Mouse (Mus musculus): Measurements from ENCODE around the gene Samd10.

Gene Samd10

GRCm38 (mm10) chr2:181592231-181593041, 6.6 kb downstream of the Samd10 start, which contains the start of gene Zfp512b:
Gene Zfp512b (minus strand): TSS chr2:181592803.
- DNase-seq: peak; percentile 82

DNA sequence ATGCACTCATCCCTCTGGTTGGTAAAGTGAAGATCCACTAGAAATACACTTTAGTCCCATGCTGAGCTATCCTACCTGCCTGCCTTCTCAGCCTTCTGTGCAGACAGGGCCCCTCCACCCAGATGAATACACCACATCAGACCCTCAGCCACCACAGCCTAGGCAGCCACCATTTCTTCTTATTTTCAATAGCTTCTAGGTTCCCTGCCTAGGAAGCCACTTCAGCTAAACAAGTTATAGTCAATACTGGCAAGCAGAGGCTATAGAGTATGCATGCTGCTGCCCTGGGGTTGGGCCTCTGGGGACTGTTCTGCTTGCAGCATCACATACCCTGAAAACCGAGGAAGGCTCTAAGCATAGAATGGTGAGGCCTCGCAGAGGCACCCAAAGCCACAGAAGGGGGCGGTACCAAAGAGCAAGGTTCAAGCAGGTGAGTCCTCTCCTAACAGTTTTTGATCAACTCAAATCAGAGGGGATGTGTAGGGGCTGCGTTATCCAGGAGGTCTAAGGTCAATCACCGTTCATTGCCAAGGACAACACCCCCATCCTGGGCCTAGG, 7.4 kb downstream of the Samd10 start, which contains the start of gene Prpf6:
TSS of gene Prpf6 (plus strand) at position 341 of the 558 bp plus-strand sequence.
- DNase-seq: peak; percentile 55

DNA sequence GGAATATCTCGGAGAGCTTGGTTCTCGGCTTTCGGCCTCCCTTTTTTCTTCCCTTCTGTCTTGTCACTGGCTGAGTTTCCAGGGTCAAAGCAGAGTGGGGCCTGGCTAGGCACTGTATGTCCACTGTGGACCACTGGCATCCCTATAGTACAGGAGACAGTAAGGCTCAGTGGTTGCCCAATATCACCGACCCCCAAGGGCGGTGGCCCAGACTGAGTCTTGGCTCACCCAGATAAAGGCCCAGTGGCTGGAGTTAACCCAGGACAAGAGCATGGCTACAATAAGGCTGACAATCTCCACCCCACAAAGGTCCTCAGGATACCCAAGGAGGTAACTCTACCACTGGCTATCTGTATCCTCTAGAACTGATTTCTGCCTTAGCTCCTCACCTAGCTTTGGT, 8.5 kb downstream of the Samd10 start:
- DNase-seq: peak; percentile 39

- DNase-seq: peak; percentile 37
Observed at GRCm38 (mm10) chr2:181589732-181590105, 9.3 kb downstream of the Samd10 start.

DNA sequence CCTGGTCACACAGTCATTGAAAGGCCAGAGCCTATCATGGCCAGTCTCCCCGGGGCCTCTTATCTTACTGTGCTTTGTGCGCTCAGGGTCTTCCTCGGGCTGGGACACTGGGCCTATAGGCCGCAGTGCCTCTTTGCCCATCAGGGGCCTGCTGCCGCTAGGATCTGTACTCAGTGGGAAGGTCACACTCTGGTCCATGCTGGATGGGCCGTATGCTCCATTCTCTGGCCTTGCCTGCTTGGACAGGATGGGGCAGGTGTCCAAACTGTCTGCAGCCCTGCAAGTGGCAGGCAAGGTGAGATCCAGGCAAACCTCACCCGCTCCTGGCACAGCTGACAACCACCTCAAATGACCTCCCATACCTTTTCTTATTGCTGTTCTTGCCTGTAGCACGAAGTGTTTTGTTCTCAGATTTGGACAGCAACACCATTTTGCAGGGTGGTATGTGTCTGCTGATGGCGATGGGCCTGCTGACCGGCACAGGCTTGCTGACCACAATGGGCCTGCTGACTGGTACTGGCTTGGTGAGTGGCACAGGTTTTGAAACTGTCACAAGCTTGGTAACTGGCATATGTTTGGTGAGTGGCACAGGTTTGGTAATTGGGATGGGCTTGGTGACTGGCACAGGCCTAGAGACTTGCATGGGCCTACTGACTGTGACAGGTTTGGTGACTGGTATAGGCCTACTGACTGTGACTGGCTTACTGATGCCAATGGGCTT, 9.8 kb downstream of the Samd10 start:
- peak; percentile 64 for DNase-seq

DNA sequence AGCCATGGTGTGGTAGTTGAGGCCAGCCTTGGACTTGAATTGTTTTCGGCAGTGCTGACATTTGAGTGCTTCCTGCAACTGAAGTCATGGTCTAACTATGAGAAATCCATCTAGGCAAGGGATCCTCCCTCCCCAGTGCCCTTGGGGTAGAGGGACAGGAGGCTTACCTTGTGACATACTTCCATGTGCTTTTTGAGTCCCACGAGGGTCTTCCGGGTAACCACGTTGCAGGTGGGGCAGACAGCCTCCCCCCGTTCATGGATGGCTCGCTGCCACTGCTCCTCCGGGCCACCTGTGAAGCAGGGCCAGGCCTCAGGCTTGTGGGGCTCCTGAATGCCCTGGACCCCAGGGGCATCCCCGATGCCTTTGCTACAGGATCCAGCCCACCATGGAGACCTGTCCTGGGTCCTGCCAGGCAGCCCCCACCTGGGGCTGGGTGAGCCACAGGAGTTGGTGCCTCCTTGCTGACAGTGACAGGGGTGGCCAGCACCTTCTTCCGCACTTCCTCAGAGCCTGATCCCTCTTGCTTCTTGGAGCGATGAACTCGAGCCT, 10.7 kb downstream of the Samd10 start:
- DNase-seq: peak; percentile 44

GRCm38 (mm10) chr2:181587796-181588195, 11.2 kb downstream of the Samd10 start:
- DNase-seq: no peak

GRCm38 (mm10) chr2:181586124-181586523, 12.9 kb downstream of the Samd10 start:
- no peak for DNase-seq

DNA sequence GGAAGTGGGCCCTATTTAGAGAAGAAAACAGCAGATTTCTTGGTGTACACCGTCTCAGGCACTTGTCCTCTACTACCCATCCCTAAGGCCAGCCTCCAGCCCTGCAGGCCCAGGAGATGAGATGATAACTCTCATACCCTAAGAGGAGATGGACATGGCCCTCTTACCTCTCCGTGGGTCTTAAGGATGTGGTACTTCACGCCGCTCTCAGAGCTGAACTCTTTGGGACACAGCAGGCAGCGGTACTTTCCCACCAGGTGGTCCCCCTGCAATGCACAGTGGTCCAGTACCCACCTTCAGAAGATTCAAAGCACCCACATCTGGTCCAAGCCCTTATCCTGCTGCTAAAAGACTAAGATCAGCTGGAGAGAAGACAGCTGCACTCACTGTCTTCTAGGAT, 13.5 kb downstream of the Samd10 start:
- no peak for DNase-seq

- no peak for DNase-seq
Observed at GRCm38 (mm10) chr2:181584411-181584942, 14.5 kb downstream of the Samd10 start, which contains the start of gene Uckl1. Gene Uckl1 (minus strand): TSS chr2:181584892.

GRCm38 (mm10) chr2:181583460-181584257, 15.4 kb downstream of the Samd10 start:
- no peak for DNase-seq

- DNase-seq: peak; percentile 41
Observed at GRCm38 (mm10) chr2:181582939-181583338, 16.1 kb downstream of the Samd10 start.

GRCm38 (mm10) chr2:181582358-181582757, 16.7 kb downstream of the Samd10 start:
- no peak for DNase-seq

DNA sequence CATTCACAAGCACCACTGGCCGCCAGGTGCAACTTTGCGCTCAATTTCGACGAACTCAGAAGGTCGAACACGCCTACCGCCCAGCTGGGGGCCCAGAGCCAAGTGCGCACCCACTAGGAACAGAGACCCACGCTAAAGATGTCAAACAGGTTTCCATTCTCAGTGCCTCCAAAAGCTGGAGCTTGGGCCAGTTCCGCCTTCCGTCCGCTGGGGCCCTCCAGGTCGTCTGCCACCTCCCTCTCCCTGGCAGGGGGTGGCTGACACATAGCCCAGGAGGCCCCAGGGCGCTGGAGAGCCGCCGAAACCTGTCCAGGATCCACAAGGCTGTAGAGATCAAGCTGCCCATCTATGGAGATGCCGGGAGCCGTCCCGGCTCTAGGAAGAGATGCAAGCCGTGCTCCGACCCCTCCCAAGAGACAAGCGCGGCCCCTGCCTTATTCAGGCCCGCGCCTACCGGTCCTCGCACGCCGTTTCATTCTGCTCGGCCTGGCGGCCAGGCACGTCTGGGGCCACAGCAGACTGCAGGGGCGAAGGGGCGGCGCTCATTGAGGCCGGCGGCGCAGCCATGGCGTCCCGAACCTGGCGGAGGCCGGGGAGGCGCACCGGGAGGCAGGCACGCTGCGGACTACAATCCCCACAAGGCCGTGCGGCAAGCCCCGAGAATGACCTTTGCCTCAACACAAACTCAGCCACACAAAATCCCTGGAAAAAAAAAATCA, 17.5 kb downstream of the Samd10 start:
- DNase-seq: peak; percentile 87

DNA sequence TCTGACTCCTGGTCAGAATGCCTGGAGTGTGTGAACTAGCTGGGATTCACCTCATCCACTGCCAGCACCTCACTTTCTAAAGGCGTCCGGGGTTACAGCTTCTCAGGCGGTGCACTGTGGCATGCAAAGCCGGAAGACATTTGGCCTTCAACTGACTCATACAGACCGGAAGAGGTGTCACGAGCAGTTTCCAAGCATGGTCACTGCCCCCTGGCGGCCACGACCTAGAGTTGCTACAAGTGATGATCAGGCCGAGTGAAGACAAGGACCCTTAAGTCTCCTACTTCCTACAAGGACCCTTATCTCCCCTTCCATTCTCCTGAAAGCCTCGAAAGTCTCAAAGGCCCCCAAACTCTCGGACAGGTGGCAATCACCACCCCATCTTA, 18.0 kb downstream of the Samd10 start:
- peak; percentile 92 for DNase-seq

GRCm38 (mm10) chr2:181580131-181580772, 18.8 kb downstream of the Samd10 start:
- peak; percentile 54 for DNase-seq

- DNase-seq: no peak
Observed at GRCm38 (mm10) chr2:181579681-181580080, 19.3 kb downstream of the Samd10 start.

GRCm38 (mm10) chr2:181578790-181579618, 20.0 kb downstream of the Samd10 start:
- DNase-seq: peak; percentile 45

GRCm38 (mm10) chr2:181577981-181578581, 20.9 kb downstream of the Samd10 start:
- peak; percentile 85 for DNase-seq

DNA sequence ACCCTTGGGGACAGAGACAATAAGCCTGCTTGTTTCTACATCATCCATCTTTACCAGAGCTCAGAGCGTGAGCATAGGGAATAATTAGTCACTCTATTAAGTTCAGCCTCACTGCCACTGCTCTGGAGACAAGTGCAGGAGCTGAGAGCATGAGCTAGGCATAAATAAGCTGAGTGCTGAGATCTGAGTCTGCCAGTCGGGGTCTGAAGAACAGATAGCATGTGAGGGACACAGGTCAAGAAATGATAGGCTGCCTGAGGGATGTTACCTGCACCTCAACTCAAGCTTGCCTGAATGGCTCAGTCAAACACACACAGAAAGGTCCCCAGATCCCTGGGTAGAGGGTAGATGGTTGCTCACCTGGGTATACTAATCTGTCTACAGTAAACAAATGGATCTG, 21.9 kb downstream of the Samd10 start:
- no peak for DNase-seq

Measured in cerebellum, adult 9-10 months (tissue).